Mouse (Mus musculus) small intestine, adult 2 months (tissue): ENCODE data around the gene Sgsm2.

Experiments
- CTCF ChIP-seq: fragments of 200-500 bp; IDR thresholded peaks from 2 replicates; pipeline ENCODE4 v1.5.1; 2012; ENCODE audit warnings: low read depth, mild to moderate bottlenecking, control low read depth, inconsistent platforms, low read length, moderate library complexity, mixed read lengths; ENCODE audit not compliant: insufficient replicate concordance, insufficient read length; ENCODE audit errors: extremely low read depth
- POLR2A ChIP-seq: fragments of 200-500 bp; IDR thresholded peaks from 2 replicates; pipeline ENCODE4 v1.6.1; 2012; ENCODE audit warnings: low read depth, mild to moderate bottlenecking, control low read depth, inconsistent platforms, low read length, moderate library complexity

GRCm38 (mm10) chr11:74837694-74838431 lies 59.0 kb downstream of the Sgsm2 start:
- peak; percentile 18; the same call in 1 of the 2 replicates for TF ChIP-seq CTCF
- TF ChIP-seq POLR2A, result no peak
